Mouse (Mus musculus): ENCODE measurements at regions not wholly inside any gene's neighbourhood (a gene's known extent, or its start where the extent isn't known, plus 50 kb on each side); places are given as distances from the start of the nearest gene placed in this dataset.

DNA sequence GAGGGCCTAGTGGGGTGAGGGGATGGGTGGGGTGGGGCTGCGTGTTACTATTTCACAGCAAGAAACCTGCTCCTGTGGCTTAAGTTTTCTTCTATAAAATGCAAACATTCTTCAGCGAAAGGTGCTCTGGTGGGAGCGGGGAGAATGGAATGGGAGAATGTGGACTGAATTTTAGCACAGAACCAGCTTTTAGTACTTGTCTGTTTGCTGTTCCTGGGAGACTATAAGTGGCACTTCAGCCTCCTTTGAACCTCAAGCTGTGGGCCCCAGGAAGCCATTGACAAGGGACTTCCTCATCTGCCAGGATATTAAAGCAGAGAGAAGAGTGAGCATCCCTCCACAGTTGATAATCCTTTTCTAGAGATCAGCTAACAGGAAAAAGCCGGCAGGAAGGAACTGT lies 580.2 kb downstream of the Zfp706 start:
- no peak for ATAC-seq

DNA sequence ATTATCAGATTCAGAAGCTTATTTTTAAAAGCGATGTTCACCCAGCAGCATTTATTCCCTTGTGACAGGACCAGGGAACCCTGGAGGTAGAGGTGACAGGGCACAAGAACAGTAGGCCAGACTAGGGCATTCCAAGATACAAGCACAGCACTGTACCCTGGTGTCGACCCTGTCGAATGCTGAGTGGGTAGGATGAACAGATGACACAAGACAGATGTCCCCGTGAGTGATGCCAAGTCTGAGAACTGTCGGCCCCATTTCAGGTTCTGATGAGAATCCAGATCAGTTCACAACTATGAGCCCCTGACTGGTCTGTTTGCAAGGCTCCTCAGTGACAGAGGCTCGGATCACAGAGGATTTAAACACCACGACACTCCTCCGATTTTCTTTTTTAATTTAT lies 581.7 kb downstream of the Zfp706 start:
- ATAC-seq, result no peak

DNA sequence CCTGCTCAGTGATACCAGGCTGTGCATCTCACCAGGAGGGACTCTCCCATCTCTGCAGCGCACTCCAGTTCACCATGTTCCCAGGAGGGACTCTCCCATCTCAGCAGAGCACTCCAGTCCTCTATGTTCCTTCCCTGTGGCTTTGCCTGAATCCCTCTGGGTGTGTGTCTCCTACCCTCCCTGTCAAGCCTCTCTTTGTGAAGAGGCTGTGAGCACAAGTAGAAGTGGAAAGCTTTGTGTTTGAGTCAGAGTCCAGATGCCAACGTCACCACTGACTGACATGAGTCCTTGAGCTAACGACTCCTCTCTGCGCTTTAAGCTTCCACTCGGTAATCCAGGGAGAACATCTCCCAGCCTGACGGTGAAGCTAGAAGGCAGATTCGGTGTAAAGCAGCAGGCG lies 583.5 kb downstream of the Zfp706 start:
- no peak for ATAC-seq

DNA sequence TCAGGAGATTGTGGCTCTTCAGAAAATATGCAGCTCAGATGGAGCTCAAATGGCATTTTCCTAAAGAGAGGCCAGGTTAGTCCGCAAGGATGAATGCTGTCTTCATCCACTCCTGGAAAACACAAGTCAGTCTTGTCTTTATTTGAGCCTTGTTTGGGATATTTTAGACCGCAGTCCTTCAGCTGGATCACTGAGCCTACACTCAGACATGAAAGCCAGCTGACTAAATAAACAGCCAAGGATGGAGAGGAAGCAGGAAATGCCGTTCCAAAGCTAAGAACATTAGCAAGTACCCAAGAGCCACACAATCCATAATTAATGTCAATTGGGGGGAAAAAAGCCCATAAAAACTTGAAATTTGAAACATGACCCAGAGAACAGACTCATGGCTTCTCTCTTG lies 584.8 kb downstream of the Zfp706 start:
- ATAC-seq, result no peak

DNA sequence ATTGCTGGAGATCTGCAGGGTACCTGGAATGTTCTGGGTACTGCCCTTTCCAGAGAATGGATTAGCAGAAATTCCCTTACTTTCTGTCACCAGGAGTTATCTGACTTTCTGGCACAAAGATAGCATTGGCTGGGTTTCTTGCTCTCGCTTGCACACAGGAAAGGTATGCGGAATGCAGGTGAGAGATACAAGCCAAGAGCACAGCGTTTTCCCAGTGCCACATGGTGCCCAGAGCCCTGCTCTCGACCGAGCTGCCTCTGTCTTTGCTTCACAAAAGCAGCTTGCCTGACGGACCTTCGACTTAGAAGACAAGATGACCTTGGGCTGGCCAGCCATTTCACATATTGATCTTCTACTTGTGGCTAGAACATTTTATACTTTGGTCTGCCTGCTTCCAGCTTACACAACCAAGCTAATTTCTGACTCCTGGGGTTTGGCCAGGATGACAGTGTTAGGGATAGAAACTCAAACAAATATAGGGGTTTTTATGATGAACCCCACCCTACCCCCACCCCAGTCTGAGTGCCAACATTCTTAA lies 587.6 kb downstream of the Zfp706 start:
- ATAC-seq, result no peak

DNA sequence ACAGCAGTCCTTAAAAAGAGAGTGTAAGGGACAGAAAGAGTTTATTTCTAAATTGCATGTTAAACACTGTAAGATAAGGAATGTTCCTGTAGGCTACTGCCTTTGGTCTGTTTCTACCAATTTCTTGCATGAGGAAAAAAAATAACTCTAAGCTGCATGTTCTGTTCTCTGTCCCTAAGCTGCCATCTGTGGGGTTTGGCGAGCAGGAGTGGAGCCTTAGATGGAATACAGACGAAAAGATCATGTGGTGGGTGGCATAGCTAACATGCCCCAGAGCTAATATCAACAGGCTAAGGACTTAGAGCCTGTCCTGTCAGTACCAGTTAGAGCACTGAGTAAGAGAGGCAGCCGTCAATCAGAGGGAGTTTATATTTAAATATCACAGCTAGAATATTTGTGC lies 590.1 kb downstream of the Zfp706 start:
- ATAC-seq, result no peak

DNA sequence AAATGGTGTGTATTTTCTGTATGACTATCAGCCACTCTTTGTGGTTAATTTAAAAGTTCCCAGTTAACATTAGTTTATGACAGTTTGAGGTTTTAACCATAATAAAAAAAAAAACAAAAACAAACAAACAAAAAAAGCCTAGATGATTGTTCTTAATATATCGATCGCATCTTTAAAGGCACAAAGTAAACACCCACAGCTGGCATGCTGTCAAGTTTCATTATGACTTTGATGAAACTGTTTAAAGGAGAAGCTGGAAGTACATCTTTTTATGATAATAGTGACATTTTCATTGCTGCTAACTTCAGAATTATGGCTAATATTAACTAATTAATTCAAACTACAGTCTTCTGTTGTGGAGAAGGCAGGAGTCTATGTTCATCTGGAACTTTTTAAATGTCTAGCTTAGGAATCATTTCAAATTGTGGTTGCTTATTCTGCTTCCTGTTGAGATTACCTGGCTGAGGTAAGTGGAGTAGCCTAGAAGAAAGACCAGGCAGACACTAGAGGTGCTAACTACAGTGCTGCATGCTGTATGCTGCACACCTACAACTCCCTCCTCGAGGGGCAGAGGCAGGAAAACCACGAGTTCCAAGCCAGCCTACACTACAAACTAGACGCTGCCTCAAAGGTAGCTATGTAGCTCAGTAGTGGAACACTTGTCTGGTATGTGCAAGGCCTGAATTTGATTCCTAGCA lies 591.9 kb downstream of the Zfp706 start:
- peak; percentile 59 for ATAC-seq

DNA sequence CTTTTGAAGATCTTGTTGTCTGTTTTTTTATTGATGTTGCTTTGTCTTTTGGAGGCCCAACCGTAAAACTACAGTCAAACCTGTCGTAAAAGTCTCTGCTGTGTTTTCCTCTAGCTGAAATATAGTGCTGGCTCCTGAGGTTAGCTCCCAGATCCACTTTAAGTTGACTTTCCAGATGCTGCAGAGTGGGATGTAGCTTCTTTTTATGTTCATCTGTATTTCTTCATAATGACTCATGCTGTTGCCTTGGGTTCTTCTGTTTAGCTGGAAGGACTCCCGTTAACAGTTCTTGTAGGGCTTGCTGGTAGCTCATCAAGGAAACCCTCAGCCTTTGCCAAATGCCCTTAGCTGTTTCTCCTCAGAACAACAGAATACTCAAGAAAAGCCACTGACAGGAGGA lies 595.6 kb downstream of the Zfp706 start:
- ATAC-seq, result no peak

DNA sequence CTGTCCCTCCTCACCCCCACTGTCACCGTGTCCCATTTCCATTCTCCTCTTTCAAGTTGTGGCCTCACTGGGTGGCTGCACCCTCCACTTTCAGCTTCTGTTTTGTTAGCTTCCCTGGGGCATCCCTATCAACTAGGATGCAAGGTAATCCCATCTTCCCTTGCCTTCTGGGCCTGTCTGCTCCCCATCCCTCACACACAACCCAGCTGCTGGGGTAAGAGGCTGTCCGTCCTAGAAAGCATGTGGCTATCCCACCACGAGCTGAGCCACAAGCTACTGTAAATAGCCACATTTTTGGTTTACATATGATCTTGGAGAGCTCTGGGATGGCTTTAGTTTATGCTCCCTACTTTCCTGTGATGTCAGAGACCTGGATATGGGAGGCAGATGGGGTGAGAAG lies 602.1 kb downstream of the Zfp706 start:
- ATAC-seq, result no peak

DNA sequence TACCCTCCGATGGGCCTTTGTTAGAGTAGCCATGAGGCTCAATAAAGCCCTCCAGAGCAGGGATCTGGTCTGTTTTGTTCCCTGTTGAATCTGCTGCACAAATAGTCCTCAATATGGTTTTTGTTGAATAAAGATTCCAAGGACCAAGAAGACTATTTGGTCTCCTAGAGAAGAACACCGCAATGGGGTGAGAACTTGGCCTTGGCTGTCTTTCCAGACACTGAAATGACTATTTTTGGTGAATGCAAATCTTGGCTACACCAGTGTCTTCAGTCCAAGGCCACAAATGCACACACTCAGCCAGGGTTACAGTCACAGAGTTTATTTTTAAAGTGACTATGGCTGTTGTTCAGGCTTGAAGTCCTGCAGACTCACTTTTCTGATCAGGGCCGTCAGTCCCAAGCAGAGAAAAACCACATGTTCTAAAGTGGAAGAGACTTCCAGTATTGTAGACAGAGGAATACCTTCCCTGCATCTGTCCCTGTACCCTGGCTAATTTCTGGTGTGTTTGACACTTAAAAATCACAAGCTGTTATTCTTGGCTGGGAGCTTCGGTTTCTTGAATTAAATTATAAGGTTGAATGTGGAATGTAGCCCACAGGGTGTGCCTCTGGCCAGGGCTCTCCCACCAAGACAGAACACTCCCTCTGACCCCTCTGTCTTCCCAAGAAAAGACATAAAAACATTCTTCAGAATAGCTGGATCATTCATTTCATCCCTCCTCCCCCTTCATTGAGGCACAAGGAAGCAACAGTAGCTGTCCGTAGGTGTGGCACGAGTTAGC lies 604.0 kb downstream of the Zfp706 start:
- ATAC-seq, result no peak

DNA sequence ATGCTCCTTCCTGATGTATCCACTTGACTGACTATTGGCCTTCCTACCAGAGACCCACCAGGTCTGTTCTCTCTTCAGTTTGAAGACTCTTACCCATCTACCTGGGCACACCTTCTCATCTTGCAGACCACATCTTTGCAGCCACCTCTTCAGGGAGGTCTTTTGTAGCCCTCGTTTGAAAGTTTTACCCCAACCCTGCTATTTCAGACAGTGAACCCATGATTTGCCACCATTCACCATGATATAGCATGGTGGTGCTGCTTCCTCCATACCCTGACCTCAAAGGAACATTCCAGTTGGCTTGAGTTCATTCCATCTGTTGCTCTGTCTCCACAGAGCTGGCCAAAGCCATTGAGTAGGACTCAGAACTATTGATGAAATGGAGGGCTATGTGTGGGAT lies 605.5 kb downstream of the Zfp706 start:
- ATAC-seq, result no peak

DNA sequence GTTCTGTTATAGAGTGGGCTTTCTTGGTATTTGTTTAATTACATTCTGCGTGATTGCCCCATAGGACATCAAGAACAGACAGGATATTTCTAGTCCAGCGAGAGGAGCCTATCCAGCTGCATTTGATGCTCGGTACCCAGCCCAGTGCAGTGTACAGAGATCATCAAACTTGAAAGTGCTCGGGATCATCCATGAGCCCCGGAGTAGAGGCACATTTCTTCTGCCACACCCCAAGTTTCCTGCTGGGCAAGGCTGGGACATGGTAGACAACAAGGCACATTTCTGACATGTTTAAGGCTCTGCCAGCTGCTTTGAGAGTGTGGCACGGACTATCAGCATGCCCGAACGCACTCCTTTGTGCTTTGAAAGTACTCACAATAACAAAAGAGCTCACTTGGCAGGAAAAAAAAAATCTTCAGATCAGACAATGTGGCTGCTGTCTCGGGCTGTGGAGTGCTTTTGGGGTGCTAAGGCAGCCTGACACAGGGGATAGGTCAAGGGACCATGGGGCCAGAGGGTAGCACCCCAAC lies 607.2 kb downstream of the Zfp706 start:
- no peak for ATAC-seq

DNA sequence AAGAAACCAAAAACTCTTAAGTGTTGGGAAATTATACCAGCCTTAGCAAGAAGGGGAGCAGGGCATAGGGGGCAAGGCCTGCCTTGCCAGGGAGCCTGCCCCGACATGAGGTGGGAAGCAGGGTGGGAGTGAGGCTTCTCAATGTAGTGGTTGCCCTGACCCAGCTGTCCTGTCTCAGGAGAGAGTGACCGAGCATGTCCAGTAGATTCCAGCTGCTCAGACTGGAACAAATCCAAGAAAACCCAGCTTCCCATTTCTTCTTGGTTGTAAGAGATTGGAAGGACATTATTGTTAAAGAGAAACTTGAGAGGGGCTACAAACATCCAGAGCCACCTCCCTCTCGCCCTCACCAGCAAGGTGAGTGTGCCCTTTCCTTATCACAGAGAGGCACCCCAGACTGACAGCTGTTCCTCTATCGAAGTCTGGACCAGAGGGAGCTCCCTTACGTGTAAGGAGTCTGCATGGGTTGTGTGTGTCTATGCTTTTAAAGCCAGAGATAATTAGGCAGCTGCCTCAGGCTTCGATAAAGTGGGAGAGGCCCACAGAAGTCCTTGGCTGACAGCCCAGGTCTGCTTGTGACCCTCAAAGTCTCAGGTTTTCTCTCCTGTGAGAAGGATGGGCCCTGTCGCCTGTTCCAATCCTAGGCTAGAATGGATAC lies 608.1 kb downstream of the Zfp706 start:
- ATAC-seq, result no peak

DNA sequence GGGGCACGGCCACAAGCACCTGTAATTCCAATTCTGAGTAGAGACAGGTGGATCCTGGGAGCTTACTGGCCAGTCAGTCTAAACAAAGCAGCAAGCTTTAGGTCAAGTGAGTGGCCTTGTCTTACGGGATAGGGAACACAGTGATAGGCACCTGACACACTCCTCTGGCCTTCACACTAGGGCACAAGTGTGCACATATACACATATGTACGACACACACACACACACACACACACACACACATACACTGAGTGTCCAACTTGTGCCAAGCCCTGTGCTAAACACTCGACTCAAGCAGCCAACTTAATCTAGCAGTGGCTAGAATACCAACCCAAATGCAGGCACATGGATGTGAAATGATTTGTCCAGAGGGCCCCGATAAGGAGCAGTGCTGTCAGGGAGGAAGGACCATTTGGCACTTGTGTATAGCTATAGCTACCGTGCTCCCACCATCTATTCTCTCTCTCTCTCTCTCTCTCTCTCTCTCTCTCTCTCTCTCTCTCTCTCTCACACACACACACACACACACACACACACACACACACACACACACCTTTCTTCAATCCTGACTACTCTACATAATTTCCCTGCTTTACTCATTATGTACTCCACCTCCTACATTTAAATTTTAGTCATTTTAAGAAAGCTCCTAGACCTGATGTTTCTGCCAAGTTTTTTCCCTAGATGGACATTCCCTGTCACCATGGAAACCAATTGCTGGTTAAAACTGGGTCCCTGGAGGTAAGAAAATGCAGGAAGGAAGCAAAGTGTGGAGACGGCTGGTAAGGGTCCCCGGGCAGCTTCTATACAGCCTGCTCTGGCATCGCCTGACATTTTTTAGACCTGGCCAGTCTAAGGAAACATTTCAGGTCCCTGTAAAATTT lies 609.2 kb downstream of the Zfp706 start:
- no peak for ATAC-seq

DNA sequence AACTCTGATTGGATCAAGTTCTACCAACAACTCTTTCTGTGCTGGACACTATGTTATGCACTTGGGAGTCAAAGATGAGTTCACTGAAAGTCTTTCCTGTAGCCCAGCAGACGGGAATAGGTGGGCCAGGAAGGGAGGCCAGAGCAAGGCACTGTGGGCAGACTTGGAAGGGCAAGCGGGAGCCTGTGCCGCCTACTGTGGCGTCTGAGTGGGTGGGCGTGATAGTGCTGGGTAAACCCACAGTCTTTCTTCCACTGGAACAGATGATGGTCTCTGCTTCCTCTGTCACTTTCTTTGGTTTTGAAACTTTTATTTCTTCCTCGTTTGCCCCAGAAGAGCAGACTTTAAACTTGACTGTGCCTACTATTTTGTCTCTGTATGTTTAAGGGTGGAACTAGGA lies 610.8 kb downstream of the Zfp706 start:
- peak; percentile 4 for ATAC-seq

DNA sequence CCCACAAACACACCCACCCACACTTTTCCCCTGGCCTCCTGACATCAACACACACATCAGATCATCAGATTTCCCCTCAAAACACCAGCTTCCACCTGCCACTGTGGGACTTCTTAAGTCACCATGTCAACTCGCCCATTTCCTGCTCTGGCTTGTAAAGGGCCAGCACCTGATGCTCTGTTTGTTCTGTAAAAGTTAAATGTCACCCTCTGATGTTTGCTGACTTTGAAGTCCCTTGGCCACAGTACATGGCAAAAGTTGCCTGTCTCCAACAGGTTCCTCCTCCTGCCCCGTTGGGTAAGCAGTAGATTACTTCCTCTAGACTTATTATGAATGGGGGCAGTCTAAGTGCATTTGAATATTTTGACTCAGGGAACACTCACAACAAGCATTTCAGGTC lies 611.3 kb downstream of the Zfp706 start:
- ATAC-seq, result peak; percentile 87

DNA sequence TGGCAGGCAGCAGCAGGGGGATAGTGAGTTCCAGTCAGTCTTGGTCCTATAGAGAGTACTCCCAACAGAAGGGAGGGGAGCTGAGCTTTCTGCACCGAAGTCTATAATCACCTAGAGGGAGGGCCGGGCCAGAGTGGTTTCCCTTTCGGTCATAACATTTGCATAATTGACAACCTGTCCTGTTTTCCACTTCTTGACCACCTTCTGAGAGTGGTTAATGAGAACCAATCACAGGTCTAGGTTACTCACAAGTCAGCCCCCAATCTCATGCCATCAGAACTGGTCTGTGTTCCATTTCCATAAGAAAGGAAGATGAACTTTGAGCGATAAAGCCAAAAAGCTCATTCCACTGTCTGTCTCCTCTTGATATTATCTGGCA lies 611.9 kb downstream of the Zfp706 start:
- ATAC-seq, result no peak

DNA sequence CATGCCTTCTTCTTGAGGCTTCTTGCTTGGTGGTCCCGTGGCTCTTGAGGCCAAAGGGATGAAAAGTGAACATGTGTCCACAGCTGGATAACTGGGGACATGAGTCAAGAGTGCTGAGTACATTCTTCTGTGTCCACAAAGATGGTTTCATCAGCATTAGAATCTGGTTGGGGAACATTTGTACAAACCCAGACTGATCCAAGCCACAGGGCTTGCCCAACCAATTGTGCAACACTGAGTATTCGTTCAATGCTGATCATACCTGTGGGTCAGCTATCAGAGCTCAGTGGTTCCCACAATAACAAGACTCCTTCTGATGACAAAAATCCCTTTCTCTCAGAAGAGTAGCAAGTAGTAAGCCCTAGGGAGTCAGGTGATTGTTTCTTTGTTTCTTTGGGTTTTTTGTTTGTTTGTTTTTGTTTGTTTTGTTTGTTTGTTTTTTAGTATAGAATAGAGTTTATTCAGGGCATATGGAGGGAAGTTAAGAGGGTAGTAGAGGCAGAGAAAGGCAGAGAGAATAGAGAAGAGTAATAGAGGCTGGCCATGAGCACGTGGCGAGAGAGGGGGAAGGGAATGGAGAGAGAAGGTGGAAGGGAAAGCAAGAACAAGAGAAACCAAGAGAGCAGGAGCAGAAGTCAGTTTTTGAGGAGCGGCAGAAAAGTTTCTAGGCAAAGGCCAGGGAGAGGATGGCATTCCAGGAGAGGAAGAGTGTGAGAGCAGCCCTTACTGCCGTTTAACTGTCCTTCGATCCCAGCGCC lies 612.5 kb downstream of the Zfp706 start:
- no peak for ATAC-seq

DNA sequence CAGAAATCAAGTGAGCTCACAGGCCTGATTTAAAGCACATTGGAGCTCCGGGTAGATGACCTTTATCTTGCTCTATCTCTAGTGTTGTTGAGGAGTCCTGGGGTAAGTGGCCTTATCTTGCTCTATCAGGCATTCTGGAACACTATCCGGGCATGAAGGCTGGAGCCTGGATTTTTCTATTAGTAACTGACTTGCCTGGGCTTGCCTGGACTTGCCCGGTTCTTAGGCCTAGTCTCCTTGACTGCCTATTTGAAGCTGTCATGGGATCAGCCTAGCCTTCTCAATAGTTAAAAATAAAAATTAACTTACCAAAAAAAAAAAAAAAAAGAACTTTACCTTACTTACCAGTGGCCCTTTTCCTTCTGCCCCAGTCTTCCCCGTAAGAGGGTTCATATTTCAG lies 617.8 kb downstream of the Zfp706 start:
- no peak for ATAC-seq

DNA sequence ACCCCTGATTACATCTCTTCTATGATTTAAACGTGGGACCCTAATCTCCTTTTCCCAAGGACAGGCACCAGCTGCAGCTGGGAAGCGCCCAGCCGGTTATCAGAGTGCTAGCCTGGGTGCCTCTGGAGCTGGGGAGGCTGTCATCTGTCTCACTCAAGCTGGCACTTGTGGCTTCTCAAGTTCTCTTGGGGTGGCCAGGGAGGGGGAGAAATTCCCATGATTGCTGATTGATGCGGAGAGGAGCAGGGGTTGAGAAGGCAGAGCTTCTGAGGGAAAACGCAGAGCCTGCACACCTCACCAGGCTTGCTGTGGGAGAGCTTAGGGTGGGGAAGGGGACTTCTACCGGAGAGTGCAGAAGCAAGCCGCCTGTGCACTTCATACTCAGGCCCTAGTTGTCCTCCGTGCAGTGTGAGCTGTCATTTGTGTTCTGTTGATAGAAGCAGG lies 626.3 kb downstream of the Zfp706 start:
- no peak for ATAC-seq

DNA sequence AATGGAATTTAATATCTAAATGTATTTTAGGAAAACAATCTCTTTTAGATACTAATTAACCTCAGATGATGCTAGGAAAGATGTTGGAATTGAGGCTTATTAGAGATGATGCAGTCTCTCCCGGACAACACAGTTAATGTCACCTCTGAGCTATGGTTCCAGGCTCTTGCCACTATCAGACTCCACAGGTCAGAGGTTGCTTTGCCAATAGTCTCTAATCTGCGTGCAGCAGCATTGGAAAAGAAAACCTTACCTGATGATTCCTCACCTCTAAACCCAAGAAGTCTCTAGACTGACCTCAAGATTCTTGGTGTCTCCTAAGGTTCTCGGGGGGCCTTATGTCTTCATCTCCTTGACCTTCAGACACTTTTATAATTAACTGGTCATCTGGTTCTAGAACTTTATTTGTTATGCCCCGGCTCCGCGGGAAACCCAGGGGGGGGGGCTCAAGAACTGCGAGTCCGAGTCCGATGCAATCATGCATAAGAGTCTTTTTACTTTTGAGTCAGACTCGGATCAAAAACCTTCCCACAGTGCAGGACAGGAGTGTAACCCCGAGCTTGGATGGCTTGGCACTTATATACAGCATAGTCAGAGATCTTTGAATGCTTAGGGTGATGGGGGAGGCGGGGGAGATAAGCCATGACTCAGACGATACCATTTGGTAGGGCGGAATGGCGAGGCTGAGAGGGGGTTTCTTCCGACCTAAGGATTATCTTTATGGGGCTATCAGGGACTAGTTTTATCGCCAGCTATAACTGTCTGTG lies 626.9 kb downstream of the Zfp706 start:
- no peak for ATAC-seq

All from activated CD4-positive, CD25-positive, alpha-beta regulatory T cell, adult 4 months (primary cell).